Mouse (Mus musculus) testis, adult 2 months (tissue): ENCODE measurements around the gene Fam107b.

Experiments
- CTCF ChIP-seq: fragments of 200-500 bp; IDR thresholded peaks from 2 replicates; pipeline ENCODE4 v1.5.1; 2012; ENCODE audit warnings: low read depth, mild to moderate bottlenecking, inconsistent platforms, low read length, moderate library complexity; ENCODE audit not compliant: control insufficient read depth, insufficient read depth, insufficient replicate concordance
- POLR2A ChIP-seq: fragments of 200-500 bp; IDR thresholded peaks from 2 replicates; pipeline ENCODE4 v1.6.1; 2012; ENCODE audit warnings: low read depth, mild to moderate bottlenecking, inconsistent platforms, low read length, moderate library complexity; ENCODE audit not compliant: control insufficient read depth

DNA sequence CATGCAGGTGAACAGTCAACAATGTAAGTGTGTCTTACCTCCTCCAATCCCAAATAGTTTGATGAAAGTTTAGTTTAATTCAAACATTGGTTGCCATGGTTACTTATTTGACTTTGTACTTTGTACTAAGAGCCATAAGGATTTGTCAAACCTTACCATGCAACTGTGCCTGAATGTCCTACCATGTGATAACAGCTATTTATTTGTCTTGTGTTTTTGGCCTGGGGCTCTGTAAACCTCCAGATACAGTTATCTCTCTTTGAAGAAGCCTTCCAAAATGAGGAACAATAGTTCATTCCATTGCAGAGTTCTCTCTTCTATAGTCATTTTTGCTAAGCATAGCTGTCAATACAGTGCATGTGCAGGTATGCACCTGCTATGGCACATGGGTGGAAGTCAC is 72.7 kb downstream of the Fam107b start:
- TF ChIP-seq POLR2A (no peak), CTCF (no peak)
